Mouse (Mus musculus): ENCODE measurements around the gene Sgcg.

Gene Sgcg

GRCm38 (mm10) chr14:61232016-61232568, 26.2 kb downstream of the Sgcg start:
- DNase-seq: no peak

DNA sequence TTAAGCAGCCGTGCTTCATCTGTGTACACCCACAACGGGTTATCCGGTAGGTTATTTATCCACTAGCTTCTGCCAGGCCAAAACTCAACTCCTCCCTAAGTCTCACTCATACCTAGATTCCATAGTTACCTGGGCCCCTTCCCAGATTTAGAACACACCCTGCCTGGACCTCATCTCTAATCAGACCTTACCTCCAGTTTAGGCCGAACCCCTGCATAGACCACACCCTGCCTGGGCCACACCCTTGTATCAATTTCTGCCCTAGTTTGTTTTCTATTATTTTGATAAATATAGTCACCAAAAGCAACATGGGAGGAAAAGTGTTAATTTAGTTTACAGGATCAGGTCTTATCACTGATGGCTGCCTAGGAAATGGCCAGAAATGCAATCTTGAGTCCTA, 28.1 kb downstream of the Sgcg start:
- no peak for DNase-seq

- DNase-seq: no peak
Observed at GRCm38 (mm10) chr14:61229763-61230162, 28.5 kb downstream of the Sgcg start.

GRCm38 (mm10) chr14:61226151-61226550, 32.1 kb downstream of the Sgcg start:
- no peak for DNase-seq

GRCm38 (mm10) chr14:61224387-61225077, 33.8 kb downstream of the Sgcg start:
- no peak for DNase-seq

GRCm38 (mm10) chr14:61223740-61224139, 34.5 kb downstream of the Sgcg start:
- no peak for DNase-seq

DNA sequence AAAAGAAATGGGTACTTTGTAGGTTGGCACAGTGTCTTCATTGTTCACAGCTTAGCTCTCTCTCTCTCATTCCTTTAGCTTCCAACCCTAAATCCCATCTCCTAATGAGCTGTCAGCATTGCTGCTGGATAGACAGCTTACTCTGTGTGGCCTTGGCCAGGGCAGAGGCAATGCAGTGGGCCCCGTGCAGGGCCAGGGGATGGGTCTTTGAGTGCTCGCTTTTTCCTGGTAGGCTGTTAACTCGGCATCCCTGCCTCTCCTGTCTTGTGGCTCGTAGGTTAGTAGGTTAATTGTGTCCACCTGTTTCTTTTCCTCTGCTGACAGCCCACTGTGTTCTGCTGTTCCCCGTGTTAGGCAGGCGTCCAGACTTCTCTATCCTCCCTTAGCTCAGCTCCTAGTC, 35.8 kb downstream of the Sgcg start:
- no peak for DNase-seq

DNA sequence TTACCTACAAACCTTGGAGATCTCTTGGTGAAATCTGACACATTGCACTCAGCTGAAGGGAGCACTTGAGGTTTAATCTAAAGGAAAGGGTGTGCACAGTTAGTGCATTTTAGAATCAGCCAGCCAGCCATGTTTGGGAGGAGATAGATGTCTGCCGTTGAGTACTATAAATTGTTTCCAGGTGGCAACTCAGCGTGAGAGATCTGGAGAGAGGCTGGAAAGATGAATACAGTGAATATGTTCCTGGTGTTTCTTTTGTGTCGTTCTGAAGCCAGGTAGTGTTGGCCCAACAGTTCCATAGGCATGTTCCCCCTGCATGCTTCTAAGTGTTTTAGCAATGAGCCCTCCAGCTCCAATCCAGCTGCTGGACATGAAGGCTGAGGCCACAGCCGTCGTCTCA, 37.1 kb downstream of the Sgcg start:
- no peak for DNase-seq

DNA sequence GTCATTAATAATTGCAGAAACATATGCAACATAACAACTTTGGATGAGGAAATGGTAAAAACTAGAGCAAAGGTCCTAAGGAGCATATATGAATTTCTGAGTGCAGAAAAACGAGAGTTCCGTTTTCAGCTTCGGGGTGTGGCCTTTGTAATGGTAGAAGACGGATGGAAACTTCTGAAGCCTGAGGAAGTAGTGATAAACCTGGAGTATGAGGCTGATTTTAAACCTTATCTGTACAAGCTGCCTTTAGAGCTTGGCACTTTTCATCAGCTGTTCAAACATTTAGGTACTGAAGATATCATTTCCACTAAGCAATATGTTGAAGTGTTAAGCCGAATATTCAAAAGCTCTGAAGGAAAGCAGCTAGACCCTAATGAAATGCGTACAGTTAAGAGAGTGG, 46.5 kb downstream of the Sgcg start:
- no peak for DNase-seq

- no peak for DNase-seq
Observed at GRCm38 (mm10) chr14:61210111-61210510, 48.2 kb downstream of the Sgcg start.

- DNase-seq: no peak
Observed at GRCm38 (mm10) chr14:61194416-61194815, 63.9 kb downstream of the Sgcg start.

DNA sequence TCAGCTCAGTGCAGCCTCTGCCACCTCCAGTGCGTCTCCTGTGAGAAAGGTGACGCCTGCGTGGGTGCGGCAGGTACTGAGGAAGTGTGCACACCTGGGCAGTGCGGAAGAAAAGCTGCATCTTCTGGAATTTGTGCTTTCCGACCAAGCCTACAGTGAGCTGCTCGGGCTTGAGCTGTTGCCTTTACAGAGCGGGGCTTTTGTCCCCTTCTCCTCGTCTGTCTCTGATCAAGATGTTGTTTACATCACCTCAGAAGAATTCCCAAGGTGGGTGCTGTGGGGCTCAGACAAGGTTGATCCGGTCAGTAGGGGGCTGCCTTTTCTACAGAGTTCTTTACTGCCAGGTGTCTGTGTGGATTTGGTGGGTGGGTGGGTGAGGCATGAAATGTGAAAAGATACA, 66.0 kb downstream of the Sgcg start:
- DNase-seq: no peak

DNA sequence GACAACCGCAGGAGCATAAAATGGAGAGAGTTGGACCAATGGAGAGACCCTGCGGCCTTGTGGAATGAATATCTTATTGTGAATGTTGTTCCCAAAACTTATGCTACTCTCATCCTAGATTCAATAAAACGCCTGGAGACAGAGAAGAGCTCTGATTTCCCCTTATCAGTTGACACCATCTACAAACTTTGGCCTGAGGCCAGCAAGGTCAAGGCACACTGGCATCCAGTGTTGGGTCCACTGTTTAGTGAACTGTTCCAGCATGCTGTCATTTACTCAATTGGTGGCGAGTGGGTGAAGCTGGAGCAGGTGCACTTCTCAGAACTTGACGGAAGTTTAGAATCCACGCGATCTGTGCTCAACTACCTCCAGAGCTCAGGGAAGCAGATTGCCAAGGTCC, 66.4 kb downstream of the Sgcg start:
- DNase-seq: no peak

DNA sequence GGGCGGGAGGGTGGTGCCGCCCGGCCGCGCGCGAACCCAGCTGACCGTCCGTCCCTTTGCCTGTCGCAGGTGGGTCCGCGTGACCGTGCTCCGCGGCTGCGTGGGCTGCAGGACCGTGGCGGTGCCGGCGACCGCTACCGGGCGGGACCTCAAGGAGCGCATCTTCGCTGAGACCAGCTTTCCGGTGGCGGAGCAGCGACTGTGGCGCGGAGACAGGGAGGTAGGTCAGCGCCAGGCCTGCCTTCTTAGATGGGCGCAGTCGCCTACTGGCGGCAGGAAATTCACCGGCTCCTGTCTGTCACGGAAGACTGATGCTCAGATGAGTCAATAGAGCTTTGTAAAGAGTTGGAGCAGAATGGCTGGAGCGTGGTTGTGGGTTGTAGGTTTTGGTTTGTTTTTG, 85.1 kb downstream of the Sgcg start:
- peak; percentile 76 for DNase-seq

GRCm38 (mm10) chr14:61172548-61173158, 85.6 kb downstream of the Sgcg start:
- peak; percentile 100 for DNase-seq

GRCm38 (mm10) chr14:61171261-61171970, 86.9 kb downstream of the Sgcg start:
- no peak for DNase-seq

Measured in thymus, postnatal 4 days (tissue).